Mouse (Mus musculus): ENCODE measurements around the gene Abcc4. TPM values are rescaled to one million over a fixed set of nuclear protein-coding genes. Genes with fewer than 3 reads are reported as not detected.

The Abcc4 gene
- polyA plus RNA-seq, 1 experiment, result 0.06 TPM

GRCm38 (mm10) chr14:118566809-118567208 is 139.2 kb downstream of the Abcc4 start:
- no peaks in the 10 kb centered on the region for H3K9me3 ChIP-seq (ENCODE audit: control insufficient read depth, low read length)
- no peak for TF ChIP-seq TAL1 (IDR thresholded peaks at IDR 0.05; ENCODE audit: low read length)
- TF ChIP-seq GATA1 (IDR thresholded peaks at IDR 0.05; ENCODE audit: low read length), result no peak
- H3K4me1 ChIP-seq (ENCODE audit: control insufficient read depth), result peaks cover 4% of the 10 kb centered on the region
- no peaks in the 10 kb centered on the region for H3K27me3 ChIP-seq (ENCODE audit: control insufficient read depth)
- no peaks in the 10 kb centered on the region for H3K36me3 ChIP-seq (ENCODE audit: control insufficient read depth)
- H3K4me3 ChIP-seq (replicated peaks), result no peak overlapping the region

- H3K27me3 ChIP-seq (ENCODE audit: control insufficient read depth), result no peaks in the 10 kb centered on the region
- TF ChIP-seq GATA1 (IDR thresholded peaks at IDR 0.05; ENCODE audit: low read length), result no peak
- TF ChIP-seq TAL1 (IDR thresholded peaks at IDR 0.05; ENCODE audit: low read length), result no peak
- no peaks in the 10 kb centered on the region for H3K9me3 ChIP-seq (ENCODE audit: control insufficient read depth, low read length)
- peaks cover 4% of the 10 kb centered on the region for H3K4me1 ChIP-seq (ENCODE audit: control insufficient read depth)
- H3K36me3 ChIP-seq (ENCODE audit: control insufficient read depth), result no peaks in the 10 kb centered on the region
- H3K4me3 ChIP-seq (replicated peaks), result no peak overlapping the region
Measured at GRCm38 (mm10) chr14:118566214-118566688, 139.8 kb downstream of the Abcc4 start.

DNA sequence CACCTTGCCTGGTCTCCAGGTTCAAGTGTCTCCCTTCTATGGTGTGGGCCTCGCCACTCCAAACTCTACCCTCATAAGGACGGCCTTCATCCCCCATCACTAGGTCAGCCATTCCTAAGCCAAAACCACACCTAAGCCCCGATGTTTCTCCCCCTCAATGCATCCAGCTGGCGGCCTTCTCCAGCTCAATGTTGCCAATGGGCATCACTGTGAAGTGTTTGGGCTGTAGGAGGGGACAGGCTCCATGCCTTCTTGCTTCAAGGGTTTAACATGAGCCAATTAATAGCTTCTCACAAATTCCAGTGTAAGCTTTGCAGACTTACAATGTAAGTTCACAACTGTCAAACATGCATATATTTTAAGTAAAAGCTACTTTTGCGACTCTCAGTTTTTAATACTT is 140.3 kb downstream of the Abcc4 start:
- Histone ChIP-seq H3K9me3 (ENCODE audit: control insufficient read depth, low read length) (no peaks in the 10 kb centered on the region), H3K4me1 (ENCODE audit: control insufficient read depth) (peaks cover 4% of the 10 kb centered on the region), H3K36me3 (ENCODE audit: control insufficient read depth) (no peaks in the 10 kb centered on the region), H3K27me3 (ENCODE audit: control insufficient read depth) (no peaks in the 10 kb centered on the region), H3K4me3 (replicated peaks) (no peak overlapping the region)
- no peak for TF ChIP-seq GATA1 (IDR thresholded peaks at IDR 0.05; ENCODE audit: low read length)
- no peak for TF ChIP-seq TAL1 (IDR thresholded peaks at IDR 0.05; ENCODE audit: low read length)

- H3K9me3 ChIP-seq (ENCODE audit: control insufficient read depth, low read length), result no peaks in the 10 kb centered on the region
- no peaks in the 10 kb centered on the region for H3K36me3 ChIP-seq (ENCODE audit: control insufficient read depth)
- H3K4me3 ChIP-seq (replicated peaks), result no peak overlapping the region
- H3K27me3 ChIP-seq (ENCODE audit: control insufficient read depth), result no peaks in the 10 kb centered on the region
- H3K4me1 ChIP-seq (ENCODE audit: control insufficient read depth), result peaks cover 2% of the 10 kb centered on the region
- TF ChIP-seq GATA1 (IDR thresholded peaks at IDR 0.05; ENCODE audit: low read length) (no peak), TAL1 (IDR thresholded peaks at IDR 0.05; ENCODE audit: low read length) (no peak)
Measured at GRCm38 (mm10) chr14:118563570-118563969, 142.4 kb downstream of the Abcc4 start.

- peaks cover 14% of the 10 kb centered on the region for H3K4me1 ChIP-seq (ENCODE audit: control insufficient read depth)
- TF ChIP-seq GATA1 (IDR thresholded peaks at IDR 0.05; ENCODE audit: low read length) (no peak), TAL1 (IDR thresholded peaks at IDR 0.05; ENCODE audit: low read length) (no peak)
- H3K27me3 ChIP-seq (ENCODE audit: control insufficient read depth), result no peaks in the 10 kb centered on the region
- H3K36me3 ChIP-seq (ENCODE audit: control insufficient read depth), result no peaks in the 10 kb centered on the region
- H3K4me3 ChIP-seq (replicated peaks), result no peak overlapping the region
- H3K9me3 ChIP-seq (ENCODE audit: control insufficient read depth, low read length), result peaks cover 1% of the 10 kb centered on the region
Measured at GRCm38 (mm10) chr14:118552901-118553475, 153.0 kb downstream of the Abcc4 start.

- H3K27me3 ChIP-seq (ENCODE audit: control insufficient read depth), result no peaks in the 10 kb centered on the region
- peaks cover 7% of the 10 kb centered on the region for H3K9me3 ChIP-seq (ENCODE audit: control insufficient read depth, low read length)
- peaks cover 14% of the 10 kb centered on the region for H3K4me1 ChIP-seq (ENCODE audit: control insufficient read depth)
- H3K36me3 ChIP-seq (ENCODE audit: control insufficient read depth), result no peaks in the 10 kb centered on the region
- no peak for TF ChIP-seq GATA1 (IDR thresholded peaks at IDR 0.05; ENCODE audit: low read length)
- TF ChIP-seq TAL1 (IDR thresholded peaks at IDR 0.05; ENCODE audit: low read length), result no peak
- H3K4me3 ChIP-seq (replicated peaks), result no peak overlapping the region
Measured at GRCm38 (mm10) chr14:118552390-118552789, 153.6 kb downstream of the Abcc4 start.

GRCm38 (mm10) chr14:118551725-118552285 is 154.2 kb downstream of the Abcc4 start:
- no peaks in the 10 kb centered on the region for H3K36me3 ChIP-seq (ENCODE audit: control insufficient read depth)
- TF ChIP-seq GATA1 (IDR thresholded peaks at IDR 0.05; ENCODE audit: low read length) (no peak), TAL1 (IDR thresholded peaks at IDR 0.05; ENCODE audit: low read length) (no peak)
- H3K27me3 ChIP-seq (ENCODE audit: control insufficient read depth), result no peaks in the 10 kb centered on the region
- peaks cover 13% of the 10 kb centered on the region for H3K9me3 ChIP-seq (ENCODE audit: control insufficient read depth, low read length)
- H3K4me1 ChIP-seq (ENCODE audit: control insufficient read depth), result peaks cover 14% of the 10 kb centered on the region
- peak overlapping the region; percentile 60 for H3K4me3 ChIP-seq (replicated peaks)

GRCm38 (mm10) chr14:118551061-118551724 is 154.8 kb downstream of the Abcc4 start:
- no peaks in the 10 kb centered on the region for H3K27me3 ChIP-seq (ENCODE audit: control insufficient read depth)
- no peak for TF ChIP-seq GATA1 (IDR thresholded peaks at IDR 0.05; ENCODE audit: low read length)
- no peak for TF ChIP-seq TAL1 (IDR thresholded peaks at IDR 0.05; ENCODE audit: low read length)
- H3K4me3 ChIP-seq (replicated peaks), result peak overlapping the region; percentile 60

DNA sequence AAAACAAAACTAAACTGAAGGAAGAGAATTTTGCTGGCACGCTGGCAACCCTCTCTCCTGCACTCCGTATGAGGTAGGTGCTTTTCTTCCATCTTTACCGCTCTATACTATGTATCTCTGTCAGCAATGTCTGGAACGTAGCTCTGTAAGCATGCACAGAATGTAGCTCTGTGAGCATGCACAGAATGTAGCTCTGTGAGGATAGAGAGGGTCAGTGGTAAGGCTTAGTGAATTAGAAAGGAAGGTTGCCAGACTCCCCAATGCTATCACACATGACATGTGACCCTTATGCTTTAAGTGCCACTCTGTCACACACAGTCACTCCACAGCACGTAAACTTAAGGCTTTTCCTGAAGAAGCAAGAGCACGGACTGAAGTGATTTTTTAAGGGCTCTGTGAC is 161.5 kb downstream of the Abcc4 start:
- no peaks in the 10 kb centered on the region for H3K36me3 ChIP-seq (ENCODE audit: control insufficient read depth)
- H3K4me3 ChIP-seq (replicated peaks), result no peak overlapping the region
- TF ChIP-seq TAL1 (IDR thresholded peaks at IDR 0.05; ENCODE audit: low read length) (no peak), GATA1 (IDR thresholded peaks at IDR 0.05; ENCODE audit: low read length) (no peak)
- H3K4me1 ChIP-seq (ENCODE audit: control insufficient read depth), result no peaks in the 10 kb centered on the region
- peaks cover 17% of the 10 kb centered on the region for H3K9me3 ChIP-seq (ENCODE audit: control insufficient read depth, low read length)
- no peaks in the 10 kb centered on the region for H3K27me3 ChIP-seq (ENCODE audit: control insufficient read depth)

More at GRCm38 (mm10) chr14:118551061-118551724, 154.8 kb downstream of the Abcc4 start:
- H3K36me3 ChIP-seq (ENCODE audit: control insufficient read depth), result no peaks in the 10 kb centered on the region
- H3K4me1 ChIP-seq (ENCODE audit: control insufficient read depth), result peaks cover 14% of the 10 kb centered on the region
- peaks cover 13% of the 10 kb centered on the region for H3K9me3 ChIP-seq (ENCODE audit: control insufficient read depth, low read length)

Measured in erythroblast, embryonic 14.5 days (primary cell).